Mouse (Mus musculus): Measurements from ENCODE around the gene Gm29866.
"Not testable (repeated sequence)": the region's sequence is repeated elsewhere in the genome, so short reads cannot be mapped to it uniquely, and the experiment has no call there.

Gene Gm29866

GRCm38 (mm10) chrY:20993557-20993956 is at the start of gene Gm29866:
Gm29866 (minus strand) TSS chrY:20993657.
- DNase-seq = not testable (repeated sequence)

Data from cerebellum, adult 9-10 months (tissue).